7 mouse cellular contexts compared by ENCODE assay signal in the genomic region with DNA sequence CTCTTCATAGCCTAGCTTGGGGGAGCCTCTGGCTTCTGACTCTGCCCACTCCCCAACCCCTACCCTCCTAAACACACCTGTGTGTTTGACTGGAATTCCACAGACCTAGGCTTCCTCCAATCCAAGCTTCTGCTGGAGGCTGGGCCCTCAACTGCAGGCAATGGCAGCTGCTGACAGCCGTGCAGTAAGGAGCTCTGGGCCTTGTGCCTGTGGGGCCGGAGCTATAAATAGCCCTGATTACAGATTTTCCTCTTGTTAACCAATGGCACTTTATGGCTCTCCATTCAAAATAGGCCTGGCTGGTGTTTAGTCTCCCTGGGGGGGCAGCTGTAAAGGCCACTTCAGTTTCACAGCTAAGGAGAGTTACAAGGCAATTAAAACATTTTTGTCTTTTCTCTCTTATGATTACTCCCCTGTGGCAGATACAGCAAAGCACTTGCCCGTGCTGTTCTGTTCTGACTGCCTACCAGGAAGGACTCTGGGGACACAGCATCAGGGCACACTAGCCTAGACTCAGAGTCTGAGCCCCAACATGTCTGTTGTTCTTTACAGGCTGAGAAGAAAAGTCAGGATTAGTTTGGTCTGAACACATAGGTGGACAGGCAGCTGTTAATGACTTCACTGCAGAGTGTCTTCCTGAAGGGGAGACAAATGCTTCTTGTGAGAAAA. TPM values are rescaled to one million over a fixed set of nuclear protein-coding genes. Genes with fewer than 3 reads are reported as not detected.
DNase-seq lines count a peak whose midpoint lies in the region; ATAC-seq and TF ChIP-seq lines count a peak whose summit lies in the region.

No protein-coding gene starts in this region.

- in situ Hi-C loops in ES-E14 (cut with MboI; ENCODE audit: low sequenced_read_pairs in 2 of 2, unreplicated experiment in 2 of 2), result loop anchor here in 1 of 2 experiments (25.0 kb wide), 1 partner anchor 124 kb away; no protein-coding TSS in a partner anchor

- peak overlapping the region; percentile 42; the same call in 1 of the 2 replicates for H3K9ac ChIP-seq in ES-E14 (ENCODE audit: insufficient read depth, low read depth, low read length, poor library complexity, severe bottlenecking)
- H3K9ac ChIP-seq in heart, embryonic 11.5 days (ENCODE audit: low read depth, low read length), result peak overlapping the region; percentile 34
- no peak overlapping the region for H3K9ac ChIP-seq in limb, embryonic 13.5 days
- H3K9ac ChIP-seq in stomach, postnatal 0 days (ENCODE audit: low read length), result no peak overlapping the region

- H3K4me2 ChIP-seq in heart, embryonic 11.5 days, result peak overlapping the region; percentile 14; the same call in 1 of the 2 replicates
- no peak overlapping the region; the same call in 1 of the 2 replicates for H3K4me2 ChIP-seq in limb, embryonic 13.5 days (replicated peaks)
- no peak overlapping the region for H3K4me2 ChIP-seq in stomach, postnatal 0 days (replicated peaks; ENCODE audit: low read depth)

- H3K27ac ChIP-seq in ES-E14 (ENCODE audit: insufficient read depth, low read depth, low read length, poor library complexity, severe bottlenecking), result no peak overlapping the region
- peak overlapping the region; percentile 89 for H3K27ac ChIP-seq in heart, embryonic 11.5 days (ENCODE audit: low read depth, low read length)
- peak overlapping the region; percentile 58; the same call in 1 of the 2 replicates for H3K27ac ChIP-seq in limb, embryonic 13.5 days
- no peak overlapping the region for H3K27ac ChIP-seq in stomach, postnatal 0 days (replicated peaks)
- no peak overlapping the region for H3K27ac ChIP-seq in cerebellum, adult 2 months (ENCODE audit: insufficient read depth, low read length)

- TF ChIP-seq EP300 in stomach, postnatal 0 days (optimal IDR thresholded peaks at IDR 0.05), result no peak

- no peaks in the 10 kb centered on the region for H3K36me3 ChIP-seq in ES-E14 (ENCODE audit: control insufficient read depth, insufficient read depth, low read length, poor library complexity, severe bottlenecking)
- no peaks in the 10 kb centered on the region for H3K36me3 ChIP-seq in heart, embryonic 11.5 days (ENCODE audit: control insufficient read depth, insufficient read depth, low read length)
- no peaks in the 10 kb centered on the region for H3K36me3 ChIP-seq in limb, embryonic 13.5 days
- no peaks in the 10 kb centered on the region for H3K36me3 ChIP-seq in stomach, postnatal 0 days (ENCODE audit: control insufficient read depth, insufficient read depth, low read length)

- H3K9me3 ChIP-seq in ES-E14 (ENCODE audit: control insufficient read depth, insufficient read depth, low read depth, low read length), result no peaks in the 10 kb centered on the region
- H3K9me3 ChIP-seq in heart, embryonic 11.5 days (replicated peaks; ENCODE audit: control insufficient read depth, low read length), result no peaks in the 10 kb centered on the region
- no peaks in the 10 kb centered on the region for H3K9me3 ChIP-seq in limb, embryonic 13.5 days
- no peaks in the 10 kb centered on the region for H3K9me3 ChIP-seq in stomach, postnatal 0 days (ENCODE audit: control insufficient read depth, low read length)

- peaks cover 0 to 3% of the 10 kb centered on the region in 2 experiments; a peak in 2 of 4 replicates for H3K4me1 ChIP-seq in ES-E14 (ENCODE audit: control insufficient read depth in 2 of 2, insufficient read depth in 2 of 2, low read length in 2 of 2, poor library complexity in 1 of 2)
- peaks cover 22% of the 10 kb centered on the region for H3K4me1 ChIP-seq in heart, embryonic 11.5 days (ENCODE audit: control insufficient read depth, insufficient read depth, low read length)
- peaks cover 30% of the 10 kb centered on the region for H3K4me1 ChIP-seq in limb, embryonic 13.5 days
- H3K4me1 ChIP-seq in stomach, postnatal 0 days (replicated peaks; ENCODE audit: control insufficient read depth, insufficient read depth), result no peaks in the 10 kb centered on the region
- peaks cover 3% of the 10 kb centered on the region; the same call in 1 of the 2 replicates for H3K4me1 ChIP-seq in cerebellum, adult 2 months (ENCODE audit: control insufficient read depth, insufficient read depth, low read length)

- no peak for TF ChIP-seq CTCF in stomach, postnatal 0 days (IDR thresholded peaks at IDR 0.05; ENCODE audit: low read depth)
- TF ChIP-seq CTCF in cerebellum, adult 2 months (IDR thresholded peaks at IDR 0.05; ENCODE audit: borderline replicate concordance, insufficient read depth, low read depth, low read length), result no peak

- H3K4me3 ChIP-seq in ES-E14 (ENCODE audit: insufficient read depth in 1 of 2, low read depth in 1 of 2, low read length in 2 of 2, poor library complexity in 1 of 2, severe bottlenecking in 1 of 2), result no peak overlapping the region
- no peak overlapping the region; the same call in 1 of the 2 replicates for H3K4me3 ChIP-seq in heart, embryonic 11.5 days (ENCODE audit: low read depth, low read length)
- H3K4me3 ChIP-seq in limb, embryonic 13.5 days, result no peak overlapping the region
- H3K4me3 ChIP-seq in stomach, postnatal 0 days (ENCODE audit: low read depth, low read length), result no peak overlapping the region
- no peak overlapping the region for H3K4me3 ChIP-seq in cerebellum, adult 2 months (replicated peaks; ENCODE audit: insufficient read depth, low read depth, low read length)

- WGBS in heart, embryonic 11.5 days (ENCODE audit: insufficient replicate concordance), result 7% methylated on average over 3 of the region's 3 CpGs
- 3% methylated on average over 3 of the region's 3 CpGs for WGBS in limb, embryonic 13.5 days
- 22% methylated on average over 3 of the region's 3 CpGs for WGBS in stomach, postnatal 0 days
- 29% methylated on average over 3 of the region's 3 CpGs for WGBS in cerebellum, adult 2 months

- TF ChIP-seq POLR2A in cerebellum, adult 2 months (IDR thresholded peaks at IDR 0.05; ENCODE audit: borderline replicate concordance, insufficient read depth, low read length), result no peak

- no peak for DNase-seq in ES-E14 (ENCODE audit: low read depth, low spot score)
- DNase-seq in brain, adult 2 months (ENCODE audit: low read depth, low spot score), result peak; percentile 66
- DNase-seq in stomach, postnatal 0 days (ENCODE audit: low spot score), result no peak
- DNase-seq in cerebellum, adult 2 months, result no peak
- no peak for DNase-seq in thymus, postnatal 25 days

- ATAC-seq in heart, embryonic 11.5 days (replicated peaks; ENCODE audit: insufficient number of reproducible peaks, low FRiP score, low TSS enrichment), result peak; percentile 33; the same call in 1 of the 2 replicates
- ATAC-seq in limb, embryonic 13.5 days (ENCODE audit: low FRiP score, low read depth), result peak; percentile 83
- ATAC-seq in stomach, postnatal 0 days (ENCODE audit: low FRiP score, low TSS enrichment), result peak; percentile 45; the same call in 1 of the 2 replicates

- no peaks in the 10 kb centered on the region for H3K27me3 ChIP-seq in heart, embryonic 11.5 days (ENCODE audit: control insufficient read depth, insufficient read depth, low read length)
- peaks cover 17% of the 10 kb centered on the region for H3K27me3 ChIP-seq in limb, embryonic 13.5 days
- H3K27me3 ChIP-seq in stomach, postnatal 0 days (ENCODE audit: control insufficient read depth, insufficient read depth, low read length), result no peaks in the 10 kb centered on the region
- H3K27me3 ChIP-seq in cerebellum, adult 2 months (ENCODE audit: control insufficient read depth, insufficient read depth, low read length), result no peaks in the 10 kb centered on the region

TF ChIP-seq in ES-E14, 5 proteins besides CTCF, POLR2A, EP300 and RAD21:
- TF ChIP-seq CHD2 (IDR thresholded peaks at IDR 0.05; ENCODE audit: low read depth, low read length) (no peak), ZNF384 (IDR thresholded peaks at IDR 0.05; ENCODE audit: low read depth, low read length) (no peak), MAFK (IDR thresholded peaks at IDR 0.05; ENCODE audit: insufficient read depth, low read depth, low read length) (no peak), HCFC1 (IDR thresholded peaks at IDR 0.05; ENCODE audit: borderline replicate concordance, insufficient read depth, low read length) (no peak), ZC3H11A (IDR thresholded peaks at IDR 0.05; ENCODE audit: borderline replicate concordance, low read depth, low read length) (no peak)

RNA-seq across cellular contexts. Expression of gene Prtg, which starts 43.5 kb away (rescaled TPM):
- total RNA-seq in ES-E14 (2012; rRNA removed), result 28.8 and 31.1 TPM in 2 replicates
- 3.2 and 4.3 TPM in 2 replicates for polyA plus RNA-seq in heart, embryonic 11.5 days (2014; fragmentation: Nextera tagmentation; extraction: Ambion mirVana)
- 0.36 and 1.0 TPM in 2 replicates for polyA plus RNA-seq in limb, embryonic 13.5 days (2015; fragmentation: Nextera tagmentation; extraction: Ambion mirVana)
- 0.06 TPM in 2 replicates for polyA plus RNA-seq in stomach, postnatal 0 days (2015; fragmentation: Nextera tagmentation; extraction: Ambion mirVana)
- 0.46 and 0.57 TPM in 2 replicates for polyA plus RNA-seq in cerebellum, adult 2 months (2012; rRNA removed)

Comparison
In these comparisons a context has a peak if more than half of its experiments do, and no peak if none do; other contexts are left out.
1. H3K27ac ChIP-seq: peak in heart, embryonic 11.5 days (single experiment) and limb, embryonic 13.5 days (single experiment); none in ES-E14 (single experiment), stomach, postnatal 0 days (single experiment) and cerebellum, adult 2 months (single experiment).
2. H3K9ac ChIP-seq: peak in ES-E14 (single experiment) and heart, embryonic 11.5 days (single experiment); none in limb, embryonic 13.5 days (single experiment) and stomach, postnatal 0 days (single experiment).
3. ATAC-seq: peak in every context shown above with its lines; median percentile 83 in limb, embryonic 13.5 days; 45 in stomach, postnatal 0 days; 33 in heart, embryonic 11.5 days.